In genomic region chr17:56654771-56655170, GRCm38 (mm10) we compare ENCODE assay signal across 20 mouse cellular contexts. TPM values are rescaled to one million over a fixed set of nuclear protein-coding genes. Genes with fewer than 3 reads are reported as not detected.
"Had no signal": no experiment of that assay in that cellular context is flagged by ENCODE, and none has a peak within 500 bp of the region (broad histone marks: within the 10 kb centered on the region; RNA-seq: fewer than 3 reads in every experiment).

No protein-coding gene starts in this region.

- ATAC-seq: midbrain, embryonic 16.5 days had no signal

- H3K4me2 ChIP-seq: lung, embryonic 14.5 days; midbrain, embryonic 12.5 days; neural tube, embryonic 13.5 days; neural tube, embryonic 15.5 days had no signal

- H3K36me3 ChIP-seq: midbrain, embryonic 10.5 days; midbrain, embryonic 12.5 days; neural tube, embryonic 13.5 days; neural tube, embryonic 15.5 days had no signal

- H3K4me3 ChIP-seq: midbrain, embryonic 10.5 days; midbrain, embryonic 12.5 days; myocyte; neural tube, embryonic 13.5 days; neural tube, embryonic 15.5 days had no signal

- H3K9ac ChIP-seq: lung, embryonic 14.5 days; midbrain, embryonic 12.5 days; neural tube, embryonic 13.5 days; neural tube, embryonic 15.5 days had no signal

- H3K27ac ChIP-seq: midbrain, embryonic 10.5 days; midbrain, embryonic 12.5 days; neural tube, embryonic 13.5 days; neural tube, embryonic 15.5 days had no signal

- H3K27me3 ChIP-seq: midbrain, embryonic 12.5 days; neural tube, embryonic 13.5 days; neural tube, embryonic 15.5 days had no signal

- H3K9me3 ChIP-seq: midbrain, embryonic 10.5 days; midbrain, embryonic 12.5 days; neural tube, embryonic 13.5 days; neural tube, embryonic 15.5 days had no signal

- H3K4me1 ChIP-seq: neural tube, embryonic 15.5 days had no signal

- DNase-seq: lung, adult 18-20 months; lung, embryonic 14.5 days; lung, postnatal 10 days; lung, postnatal 4 days; midbrain, embryonic 14.5 days; retina, postnatal 1 day; right cerebral cortex, adult 18-20 months; right cerebral cortex, postnatal 25 days; right cerebral cortex, postnatal 4 days; spleen, adult 18-20 months; thymus, adult 18-20 months; thymus, postnatal 14 days; thymus, postnatal 36 days had no signal

RNA-seq across cellular contexts. Expression of gene Catsperd, which starts 26.8 kb away (rescaled TPM):
- total RNA-seq: megakaryocyte, adult 5-6 weeks had no signal
